Mouse (Mus musculus) cerebellum, adult 11-12 months (tissue): ENCODE results near the gene Mmd2.

Experiments
- DNase-seq: peaks from one replicate; pipeline ENCODE4 v3.0.0; 2022

Mmd2 gene

GRCm38 (mm10) chr5:142605288-142605687 is 3.3 kb downstream of the Mmd2 start:
- DNase-seq: no peak

GRCm38 (mm10) chr5:142604379-142604778 is 4.2 kb downstream of the Mmd2 start:
- DNase-seq: no peak

GRCm38 (mm10) chr5:142597648-142598390 is 10.8 kb downstream of the Mmd2 start:
- DNase-seq: no peak

GRCm38 (mm10) chr5:142596723-142597122 is 11.9 kb downstream of the Mmd2 start:
- DNase-seq: no peak

- peak; percentile 58 for DNase-seq
Observed at GRCm38 (mm10) chr5:142595698-142596097, 12.9 kb downstream of the Mmd2 start.

- no peak for DNase-seq
Observed at GRCm38 (mm10) chr5:142590953-142591616, 17.5 kb downstream of the Mmd2 start.

- DNase-seq: peak; percentile 49
Observed at GRCm38 (mm10) chr5:142583616-142584126, 24.9 kb downstream of the Mmd2 start.

- peak; percentile 48 for DNase-seq
Observed at GRCm38 (mm10) chr5:142581517-142581916, 27.1 kb downstream of the Mmd2 start.

GRCm38 (mm10) chr5:142578192-142578591 is 30.4 kb downstream of the Mmd2 start:
- DNase-seq: no peak

GRCm38 (mm10) chr5:142576832-142577231 is 31.8 kb downstream of the Mmd2 start:
- no peak for DNase-seq

- no peak for DNase-seq
Observed at GRCm38 (mm10) chr5:142574323-142575057, 34.1 kb downstream of the Mmd2 start.

GRCm38 (mm10) chr5:142564606-142565005 is 44.0 kb downstream of the Mmd2 start:
- no peak for DNase-seq

GRCm38 (mm10) chr5:142560261-142560660 is 48.3 kb downstream of the Mmd2 start:
- no peak for DNase-seq

GRCm38 (mm10) chr5:142557397-142558067 is 51.1 kb downstream of the Mmd2 start:
- peak; percentile 83 for DNase-seq

- no peak for DNase-seq
Observed at GRCm38 (mm10) chr5:142556721-142557120, 51.9 kb downstream of the Mmd2 start.

- no peak for DNase-seq
Observed at GRCm38 (mm10) chr5:142555866-142556265, 52.7 kb downstream of the Mmd2 start.

GRCm38 (mm10) chr5:142550706-142551652 is 57.6 kb downstream of the Mmd2 start, which contains the start of gene Radil:
Gene Radil, minus strand, starts transcription at chr5:142551098.
- DNase-seq: peak; percentile 99

- DNase-seq: no peak
Observed at GRCm38 (mm10) chr5:142549961-142550705, 58.5 kb downstream of the Mmd2 start.

- DNase-seq: no peak
Observed at GRCm38 (mm10) chr5:142549441-142549840, 59.2 kb downstream of the Mmd2 start.

- no peak for DNase-seq
Observed at GRCm38 (mm10) chr5:142547066-142547465, 61.5 kb downstream of the Mmd2 start.

GRCm38 (mm10) chr5:142546344-142546743 is 62.3 kb downstream of the Mmd2 start:
- no peak for DNase-seq
